Mouse (Mus musculus) induced T-regulatory cell, adult 2 months (primary cell): ENCODE results near the gene Gm4924.

Experiments
- DNase-seq: peaks from one replicate; pipeline ENCODE4 v3.0.0-alpha.2; 2012; ENCODE audit warnings: low read depth

Gene Gm4924

DNA sequence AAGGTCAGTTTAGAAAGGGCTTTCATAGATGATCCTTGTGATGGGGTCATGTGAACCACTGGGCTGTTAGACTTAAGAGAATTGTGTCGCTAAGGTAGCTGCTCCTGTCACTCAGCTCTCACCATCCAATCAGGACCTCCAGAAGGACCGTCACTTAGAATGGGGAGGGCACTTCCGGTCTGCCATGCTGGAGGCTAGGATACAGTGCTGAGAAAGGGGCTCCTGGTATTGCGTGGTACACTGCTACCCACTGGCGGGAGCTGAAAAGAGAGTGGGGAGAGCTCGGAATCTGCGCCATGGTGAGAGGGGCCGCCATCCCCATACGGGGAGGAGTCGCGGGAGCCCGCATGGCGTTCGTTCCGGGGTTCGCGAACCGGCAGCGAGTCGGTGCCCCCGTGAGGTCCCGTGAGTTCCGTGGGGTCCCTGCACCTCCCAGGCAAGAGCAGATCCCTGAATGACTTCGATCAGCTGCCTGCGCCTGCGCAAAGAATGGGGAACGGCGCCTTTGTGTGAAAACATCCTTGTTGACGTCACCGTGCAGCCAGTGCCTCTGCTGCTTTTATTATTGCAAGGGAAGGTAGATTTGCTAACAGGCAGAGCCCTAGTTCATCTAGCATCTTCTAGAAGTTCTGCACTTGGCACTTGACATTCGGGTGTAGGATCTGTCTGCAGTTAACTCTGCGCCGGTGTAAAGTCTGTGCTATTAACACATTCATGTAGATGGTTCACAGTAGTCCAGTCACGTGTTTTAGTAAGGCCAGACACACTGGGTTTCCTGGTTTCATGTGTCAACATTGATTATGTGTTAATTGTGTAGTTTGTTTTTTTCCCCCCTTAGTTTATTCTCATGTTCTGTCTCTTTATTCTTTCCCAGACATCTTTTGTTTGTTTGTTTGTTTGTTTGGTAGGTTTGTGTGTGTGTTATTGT is at the start of gene Gm4924:
TSS of gene Gm4924 (plus strand) at position 173 of the 928 bp plus-strand sequence.
- DNase-seq, result peak; percentile 93

GRCm38 (mm10) chr10:82316482-82316881 is 37.6 kb upstream of the Gm4924 start, which contains the start of gene 4932415D10Rik:
TSS of gene 4932415D10Rik (minus strand) at chr10:82316582.
- no peak for DNase-seq

GRCm38 (mm10) chr10:82320134-82320533 is 33.9 kb upstream of the Gm4924 start:
- no peak for DNase-seq

DNA sequence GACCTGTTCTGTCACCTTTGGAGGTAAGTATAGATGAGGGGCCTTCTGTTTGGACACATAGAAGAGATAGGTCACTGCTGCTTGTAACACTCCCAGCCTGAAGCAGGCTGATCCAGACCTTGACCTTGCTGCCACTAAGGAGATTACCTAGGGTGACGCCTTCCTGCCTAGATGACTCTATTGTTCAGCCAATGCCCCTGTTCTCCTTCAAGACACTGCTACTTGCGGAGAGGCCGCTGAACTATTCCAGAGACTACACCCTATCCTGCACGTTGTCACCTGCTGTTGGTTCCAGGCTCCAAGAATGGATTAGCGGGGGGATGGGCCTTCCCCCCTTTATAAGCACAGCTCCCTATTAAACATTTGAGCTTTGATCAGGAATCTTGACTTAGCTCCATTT is 24.2 kb upstream of the Gm4924 start:
- no peak for DNase-seq

DNA sequence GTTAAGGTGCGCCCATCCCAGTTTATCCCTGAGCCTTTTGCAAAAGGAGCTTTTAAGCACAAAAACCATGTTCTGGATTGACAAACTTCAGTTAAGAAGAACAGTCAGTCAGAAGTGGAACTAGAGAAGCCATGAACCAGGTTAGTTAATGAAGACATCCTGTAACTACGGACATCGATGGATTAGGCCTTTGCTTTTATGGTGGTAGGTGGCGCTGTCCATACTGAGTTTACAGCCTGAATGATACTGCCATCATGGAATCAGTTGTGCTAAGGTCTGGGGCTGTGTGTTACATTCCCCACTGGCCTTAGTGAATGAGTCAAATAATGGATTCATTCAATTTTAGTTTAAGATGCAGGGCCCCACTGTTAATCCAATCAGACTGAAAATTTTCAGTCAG is 1.3 kb downstream of the Gm4924 start:
- peak; percentile 25 for DNase-seq

- peak; percentile 6 for DNase-seq
These were observed 7.9 kb downstream of the Gm4924 start for GRCm38 (mm10) chr10:82361911-82362310.

GRCm38 (mm10) chr10:82382992-82383391 is 28.9 kb downstream of the Gm4924 start:
- DNase-seq, result no peak

GRCm38 (mm10) chr10:82409511-82409910 is 55.5 kb downstream of the Gm4924 start:
- DNase-seq, result no peak

DNA sequence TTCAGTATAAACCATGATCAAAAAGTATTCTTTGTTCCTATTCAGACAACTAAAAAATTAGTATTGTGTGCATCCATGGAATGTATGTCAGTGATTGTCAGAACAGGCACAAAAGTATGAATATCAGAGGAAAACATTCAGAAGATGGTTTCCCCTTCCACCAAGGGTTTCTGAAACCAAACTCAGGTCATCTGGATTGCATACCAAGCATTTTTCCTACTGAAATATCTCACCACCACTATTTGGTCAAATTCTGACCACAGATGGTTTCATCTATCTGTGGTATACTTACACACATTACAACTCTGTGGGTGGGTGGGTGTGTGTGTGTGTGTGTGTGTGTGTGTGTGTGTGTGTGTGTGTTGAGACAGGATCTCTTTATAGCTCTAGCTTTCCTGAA is 69.6 kb downstream of the Gm4924 start:
- no peak for DNase-seq
